Mouse (Mus musculus): Measurements from ENCODE around the gene Abca12. TPM values are rescaled to one million over a fixed set of nuclear protein-coding genes. Genes with fewer than 3 reads are reported as not detected.

Abca12 gene
- polyA plus RNA-seq, 2 experiments: not detected

DNA sequence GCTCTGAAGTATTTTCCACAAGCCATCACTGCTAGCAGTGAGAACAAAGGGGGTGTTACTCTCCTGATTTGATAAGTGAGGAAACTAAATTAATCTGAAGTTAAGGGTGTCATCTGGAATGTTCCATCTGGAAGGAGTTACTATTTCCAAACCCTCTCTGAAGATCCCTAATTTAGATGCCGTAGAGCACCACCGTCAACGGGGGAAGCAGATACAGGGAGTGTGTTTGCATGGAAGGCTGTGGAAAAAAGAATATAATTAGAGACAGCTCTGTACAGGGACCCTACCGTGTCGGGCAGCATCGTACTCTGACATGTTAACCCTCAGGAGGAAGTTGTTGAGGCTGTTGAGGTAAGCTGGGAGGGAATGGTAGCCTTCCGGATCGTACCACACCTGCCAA lies 142.6 kb downstream of the Abca12 start:
- H3K4me3 ChIP-seq (ENCODE audit: insufficient read depth in 1 of 2, low read depth in 2 of 2, low read length in 2 of 2): no peak overlapping the region
- H3K36me3 ChIP-seq (replicated peaks; ENCODE audit: control insufficient read depth, insufficient read depth, low read depth): no peaks in the 10 kb centered on the region
- H3K9ac ChIP-seq (replicated peaks): no peak overlapping the region
- no peak for TF ChIP-seq EP300 (IDR thresholded peaks at IDR 0.05; ENCODE audit: low read depth)
- TF ChIP-seq CTCF (IDR thresholded peaks at IDR 0.05; ENCODE audit: low read depth): no peak
- H3K4me1 ChIP-seq (replicated peaks; ENCODE audit: control insufficient read depth in 2 of 2, insufficient read depth in 2 of 2, low read length in 1 of 2): no peaks in the 10 kb centered on the region
- 61% methylated on average over 8 of the region's 8 CpGs for WGBS (ENCODE audit: insufficient replicate concordance)
- ATAC-seq (ENCODE audit: insufficient read depth) (no peak), DNase-seq (ENCODE audit: low read depth in 3 of 3, low spot score in 3 of 3) (no peak)
- no peak overlapping the region for H3K27ac ChIP-seq
- H3K9me3 ChIP-seq (ENCODE audit: control insufficient read depth, low read length): no peaks in the 10 kb centered on the region
- no peaks in the 10 kb centered on the region for H3K27me3 ChIP-seq (ENCODE audit: control insufficient read depth, insufficient read depth, low read length)
- H3K4me2 ChIP-seq (ENCODE audit: low read depth): no peak overlapping the region

DNA sequence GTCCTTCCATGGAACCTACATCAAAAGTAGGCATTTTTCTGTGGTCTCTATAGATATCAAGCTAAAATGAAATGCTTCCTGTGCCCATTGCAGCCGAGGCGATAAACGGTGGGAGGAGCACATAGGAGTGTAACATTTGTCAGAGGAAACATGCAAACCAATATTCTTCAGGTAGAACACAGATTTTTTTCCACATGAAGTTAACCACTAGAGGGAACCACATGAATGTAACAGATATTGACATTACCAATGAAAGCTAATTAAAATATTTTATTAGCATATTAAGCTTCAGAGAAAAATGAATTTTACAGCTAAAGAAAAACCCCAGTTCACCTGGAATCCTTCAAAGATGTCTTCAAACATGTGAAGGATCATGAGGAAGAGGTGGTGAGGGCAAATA lies 144.6 kb downstream of the Abca12 start:
- Histone ChIP-seq H3K27me3 (ENCODE audit: control insufficient read depth, insufficient read depth, low read length) (no peaks in the 10 kb centered on the region), H3K4me1 (replicated peaks; ENCODE audit: control insufficient read depth in 2 of 2, insufficient read depth in 2 of 2, low read length in 1 of 2) (no peaks in the 10 kb centered on the region), H3K27ac (no peak overlapping the region), H3K9ac (replicated peaks) (no peak overlapping the region), H3K4me3 (ENCODE audit: insufficient read depth in 1 of 2, low read depth in 2 of 2, low read length in 2 of 2) (no peak overlapping the region), H3K4me2 (ENCODE audit: low read depth) (no peak overlapping the region), H3K36me3 (replicated peaks; ENCODE audit: control insufficient read depth, insufficient read depth, low read depth) (no peaks in the 10 kb centered on the region), H3K9me3 (ENCODE audit: control insufficient read depth, low read length) (no peaks in the 10 kb centered on the region)
- DNase-seq (ENCODE audit: low read depth in 3 of 3, low spot score in 3 of 3) (no peak), ATAC-seq (ENCODE audit: insufficient read depth) (no peak)
- whole genome bisulfite sequencing (ENCODE audit: insufficient replicate concordance): 74% methylated on average over 3 of the region's 3 CpGs
- TF ChIP-seq CTCF (IDR thresholded peaks at IDR 0.05; ENCODE audit: low read depth): no peak
- no peak for TF ChIP-seq EP300 (IDR thresholded peaks at IDR 0.05; ENCODE audit: low read depth)

DNA sequence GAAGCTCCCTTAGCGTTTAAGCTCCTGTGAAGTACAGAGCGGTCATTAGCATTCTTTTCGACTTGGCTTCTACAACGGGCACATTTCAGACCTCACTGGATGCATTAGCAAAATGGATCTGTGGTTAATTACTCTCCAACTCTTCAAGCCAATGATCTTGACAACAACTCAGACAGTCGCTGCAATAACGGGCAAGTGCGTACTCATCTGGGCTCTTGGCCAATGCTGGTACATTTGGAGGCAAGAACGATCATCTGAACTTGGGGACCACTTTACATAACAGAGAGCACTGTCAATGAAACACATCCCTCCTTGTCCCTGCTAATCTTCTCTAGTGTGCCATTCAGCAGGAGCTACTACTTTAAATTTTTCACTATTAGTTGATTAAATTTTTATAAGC lies 148.1 kb downstream of the Abca12 start:
- no peaks in the 10 kb centered on the region for H3K27me3 ChIP-seq (ENCODE audit: control insufficient read depth, insufficient read depth, low read length)
- H3K9me3 ChIP-seq (ENCODE audit: control insufficient read depth, low read length): no peaks in the 10 kb centered on the region
- H3K4me1 ChIP-seq (replicated peaks; ENCODE audit: control insufficient read depth in 2 of 2, insufficient read depth in 2 of 2, low read length in 1 of 2): no peaks in the 10 kb centered on the region
- H3K27ac ChIP-seq: no peak overlapping the region
- ATAC-seq (ENCODE audit: insufficient read depth): no peak
- H3K9ac ChIP-seq (replicated peaks): no peak overlapping the region
- no peak overlapping the region for H3K4me2 ChIP-seq (ENCODE audit: low read depth)
- no peaks in the 10 kb centered on the region for H3K36me3 ChIP-seq (replicated peaks; ENCODE audit: control insufficient read depth, insufficient read depth, low read depth)
- TF ChIP-seq CTCF (IDR thresholded peaks at IDR 0.05; ENCODE audit: low read depth) (no peak), EP300 (IDR thresholded peaks at IDR 0.05; ENCODE audit: low read depth) (no peak)
- no peak for DNase-seq (ENCODE audit: low read depth in 3 of 3, low spot score in 3 of 3)
- WGBS (ENCODE audit: insufficient replicate concordance): 81% methylated on average over 8 of the region's 8 CpGs
- no peak overlapping the region for H3K4me3 ChIP-seq (ENCODE audit: insufficient read depth in 1 of 2, low read depth in 2 of 2, low read length in 2 of 2)

DNA sequence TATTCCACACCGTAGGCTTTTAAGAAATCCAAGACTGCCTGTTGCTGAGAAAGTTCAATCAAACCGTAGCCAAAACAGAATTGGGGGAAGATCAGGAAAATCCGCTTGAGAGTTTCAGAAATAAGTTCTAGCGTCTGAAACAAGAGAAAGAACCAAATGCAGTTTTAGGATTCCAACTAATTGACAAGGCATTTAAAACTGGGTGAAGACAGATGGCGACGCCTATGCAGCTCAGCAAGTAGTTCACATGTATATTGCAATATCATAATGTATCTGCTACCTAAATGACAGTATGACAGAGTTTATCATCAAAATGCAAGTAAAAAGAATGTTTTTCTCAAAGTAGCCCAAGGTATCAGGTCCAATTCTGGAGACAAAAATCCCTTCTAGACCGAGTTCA lies 151.2 kb downstream of the Abca12 start:
- Histone ChIP-seq H3K36me3 (replicated peaks; ENCODE audit: control insufficient read depth, insufficient read depth, low read depth) (no peaks in the 10 kb centered on the region), H3K9me3 (ENCODE audit: control insufficient read depth, low read length) (no peaks in the 10 kb centered on the region), H3K4me3 (ENCODE audit: insufficient read depth in 1 of 2, low read depth in 2 of 2, low read length in 2 of 2) (no peak overlapping the region), H3K4me1 (replicated peaks; ENCODE audit: control insufficient read depth in 2 of 2, insufficient read depth in 2 of 2, low read length in 1 of 2) (no peaks in the 10 kb centered on the region), H3K4me2 (ENCODE audit: low read depth) (no peak overlapping the region), H3K27me3 (ENCODE audit: control insufficient read depth, insufficient read depth, low read length) (no peaks in the 10 kb centered on the region), H3K9ac (replicated peaks) (no peak overlapping the region), H3K27ac (no peak overlapping the region)
- DNase-seq (ENCODE audit: low read depth in 3 of 3, low spot score in 3 of 3) (no peak), ATAC-seq (ENCODE audit: insufficient read depth) (no peak)
- 69% methylated on average over 7 of the region's 7 CpGs for WGBS (ENCODE audit: insufficient replicate concordance)
- TF ChIP-seq CTCF (IDR thresholded peaks at IDR 0.05; ENCODE audit: low read depth) (no peak), EP300 (IDR thresholded peaks at IDR 0.05; ENCODE audit: low read depth) (no peak)

DNA sequence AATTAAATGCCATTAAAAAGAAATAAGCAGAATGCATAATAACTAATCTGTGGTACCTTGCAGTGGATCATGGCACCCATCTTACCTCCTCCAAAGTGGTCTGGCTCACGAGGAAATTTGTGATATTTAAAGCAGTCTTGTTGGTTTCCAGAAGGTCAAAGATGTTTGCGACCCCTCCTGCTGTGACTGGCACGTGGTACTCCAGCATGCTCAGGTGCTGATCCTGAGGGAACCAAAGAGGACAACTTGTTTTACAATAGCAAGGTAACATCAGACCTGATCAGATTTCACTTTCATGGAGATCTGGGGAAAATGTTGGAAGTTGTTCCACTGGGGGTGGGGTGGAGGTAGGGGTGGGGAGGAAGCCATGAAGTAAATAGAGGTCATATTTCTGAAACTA lies 170.1 kb downstream of the Abca12 start:
- no peaks in the 10 kb centered on the region for H3K4me1 ChIP-seq (replicated peaks; ENCODE audit: control insufficient read depth in 2 of 2, insufficient read depth in 2 of 2, low read length in 1 of 2)
- 48% methylated on average over 3 of the region's 3 CpGs for WGBS (ENCODE audit: insufficient replicate concordance)
- DNase-seq (ENCODE audit: low read depth in 3 of 3, low spot score in 3 of 3) (no peak), ATAC-seq (ENCODE audit: insufficient read depth) (no peak)
- no peak overlapping the region for H3K4me3 ChIP-seq (ENCODE audit: insufficient read depth in 1 of 2, low read depth in 2 of 2, low read length in 2 of 2)
- no peaks in the 10 kb centered on the region for H3K36me3 ChIP-seq (replicated peaks; ENCODE audit: control insufficient read depth, insufficient read depth, low read depth)
- H3K9ac ChIP-seq (replicated peaks): no peak overlapping the region
- H3K27ac ChIP-seq: no peak overlapping the region
- TF ChIP-seq CTCF (IDR thresholded peaks at IDR 0.05; ENCODE audit: low read depth) (no peak), EP300 (IDR thresholded peaks at IDR 0.05; ENCODE audit: low read depth) (no peak)
- H3K27me3 ChIP-seq (ENCODE audit: control insufficient read depth, insufficient read depth, low read length): no peaks in the 10 kb centered on the region
- no peaks in the 10 kb centered on the region for H3K9me3 ChIP-seq (ENCODE audit: control insufficient read depth, low read length)
- H3K4me2 ChIP-seq (ENCODE audit: low read depth): no peak overlapping the region

Data from liver, embryonic 14.5 days (tissue).